Mouse (Mus musculus) brain, embryonic 14.5 days (tissue): Measurements from ENCODE around the gene Robo1. TPM values are rescaled to one million over a fixed set of nuclear protein-coding genes. Genes with fewer than 3 reads are reported as not detected.

ENCODE experiments used
- DNase-seq: peaks from one replicate; pipeline ENCODE4 v3.0.0-alpha.2; 2011; ENCODE audit warnings: low read depth
- CTCF ChIP-seq: fragments of 200-500 bp; IDR thresholded peaks from 2 replicates; pipeline ENCODE4 v1.5.1; 2012; ENCODE audit warnings: inconsistent platforms, mild to moderate bottlenecking, moderate library complexity, borderline replicate concordance; ENCODE audit not compliant: insufficient read depth, insufficient read length; ENCODE audit errors: extremely low read depth
- POLR2A ChIP-seq: fragments of 200-500 bp; IDR thresholded peaks from 2 replicates; pipeline ENCODE4 v1.6.1; 2012; ENCODE audit warnings: mild to moderate bottlenecking, inconsistent platforms, borderline replicate concordance; ENCODE audit not compliant: poor library complexity, insufficient read depth, insufficient read length, severe bottlenecking; ENCODE audit errors: extremely low read depth
- polyA plus RNA-seq: library from polyadenylated mRNA; depleted of rRNA; stranded (reverse); fragments of >200 nt; gene quantifications from 2 replicates; pipeline ENCODE4 v1.2.3, GENCODE M21; 2012

The Robo1 gene
- polyA plus RNA-seq, 1 experiment, result 97.8 TPM

DNA sequence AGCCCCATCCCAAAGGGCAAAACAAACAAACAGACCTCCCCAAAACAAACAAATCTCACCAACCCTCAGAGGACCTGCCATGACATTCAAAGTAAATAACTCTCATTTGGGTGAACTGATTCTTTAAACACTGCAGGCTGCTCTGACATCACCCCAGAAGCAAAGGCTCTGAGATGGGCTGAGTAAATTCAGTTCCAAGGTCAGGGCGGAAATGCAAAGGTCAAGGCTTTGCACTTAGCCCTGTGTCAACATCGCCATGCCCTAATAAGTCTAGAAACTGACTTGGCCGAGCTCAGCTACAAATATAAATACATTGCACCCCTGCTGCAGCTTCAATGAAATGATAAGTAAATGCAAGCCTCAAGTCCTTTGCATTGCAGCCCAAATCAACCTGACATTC is 379.5 kb downstream of the Robo1 start:
- TF ChIP-seq CTCF (no peak), POLR2A (no peak)
- DNase-seq, result no peak

GRCm38 (mm10) chr16:72688185-72688681 is 380.1 kb downstream of the Robo1 start:
- peak; percentile 33 for DNase-seq
- TF ChIP-seq CTCF (no peak), POLR2A (no peak)

- DNase-seq, result peak; percentile 84
- TF ChIP-seq CTCF (peak; percentile 40; the same call in 1 of the 2 replicates), POLR2A (no peak)
Observed at GRCm38 (mm10) chr16:72691909-72692308, 383.8 kb downstream of the Robo1 start.

DNA sequence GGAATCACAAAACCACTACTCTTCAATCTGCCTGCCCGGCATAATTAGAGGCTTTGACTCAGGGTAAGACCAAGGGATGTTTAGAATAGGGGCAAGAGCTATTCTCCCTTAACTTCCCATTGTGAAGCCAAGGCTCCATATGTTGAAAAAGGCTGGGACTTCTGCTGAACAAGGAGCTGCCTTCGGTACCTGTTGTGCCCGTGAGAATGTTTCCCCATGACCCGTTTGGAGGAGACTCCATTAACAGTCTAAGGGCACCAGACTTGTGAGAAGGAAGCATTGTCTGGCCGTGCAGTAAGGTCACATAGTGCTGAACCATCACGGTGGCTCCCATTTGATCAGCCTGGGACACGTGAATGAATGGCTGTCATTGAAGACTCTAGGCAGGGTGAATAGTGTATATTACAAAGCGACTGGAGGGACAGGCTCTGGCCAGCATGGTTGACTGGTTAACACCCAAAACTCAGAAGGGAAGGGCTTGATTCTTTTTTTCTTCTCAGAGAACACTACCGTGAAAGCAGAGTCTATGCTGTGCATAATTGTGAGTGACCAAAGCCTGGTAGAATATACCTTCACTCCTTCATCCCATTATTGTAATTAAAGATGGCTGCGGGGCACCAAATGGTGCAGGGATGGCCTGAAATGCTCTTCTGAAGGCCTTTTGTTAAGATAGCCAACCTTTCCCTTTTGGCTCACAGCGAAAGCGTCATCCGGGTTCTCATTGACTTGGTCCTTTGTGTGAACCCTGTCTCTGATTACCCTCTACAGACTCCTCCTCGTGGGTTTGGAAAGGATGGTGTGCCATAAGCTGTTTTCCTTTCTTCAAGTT is 385.6 kb downstream of the Robo1 start:
- TF ChIP-seq POLR2A (no peak), CTCF (no peak)
- peak; percentile 56 for DNase-seq

- DNase-seq, result no peak
- no peak for TF ChIP-seq CTCF
- TF ChIP-seq POLR2A, result no peak
Observed at GRCm38 (mm10) chr16:72694787-72695186, 386.7 kb downstream of the Robo1 start.

- peak; percentile 97 for DNase-seq
Observed at GRCm38 (mm10) chr16:72699238-72700006, 391.3 kb downstream of the Robo1 start.

DNA sequence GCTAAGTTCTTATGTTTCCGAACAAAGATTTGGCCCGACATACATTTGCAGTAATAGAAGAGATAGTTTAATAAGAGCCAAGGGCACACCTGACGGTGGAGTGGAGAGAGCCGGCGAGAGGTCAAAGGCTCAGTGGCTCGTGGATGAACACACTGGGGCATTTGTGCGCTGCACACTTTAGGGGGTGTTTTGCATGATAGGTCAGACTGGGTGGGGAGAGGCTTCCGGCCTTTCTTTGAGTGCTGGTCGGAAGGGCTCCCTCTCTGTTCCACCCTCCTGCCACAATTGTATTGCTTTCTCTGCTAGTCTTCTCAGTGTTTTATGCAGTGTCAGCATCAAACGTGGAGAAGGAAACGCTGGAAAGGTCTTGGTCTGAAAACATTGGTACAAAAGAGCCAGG is 392.2 kb downstream of the Robo1 start:
- TF ChIP-seq POLR2A (no peak), CTCF (no peak)
- no peak for DNase-seq

More at GRCm38 (mm10) chr16:72699238-72700006, 391.3 kb downstream of the Robo1 start:
- no peak for TF ChIP-seq CTCF
- no peak for TF ChIP-seq POLR2A

DNA sequence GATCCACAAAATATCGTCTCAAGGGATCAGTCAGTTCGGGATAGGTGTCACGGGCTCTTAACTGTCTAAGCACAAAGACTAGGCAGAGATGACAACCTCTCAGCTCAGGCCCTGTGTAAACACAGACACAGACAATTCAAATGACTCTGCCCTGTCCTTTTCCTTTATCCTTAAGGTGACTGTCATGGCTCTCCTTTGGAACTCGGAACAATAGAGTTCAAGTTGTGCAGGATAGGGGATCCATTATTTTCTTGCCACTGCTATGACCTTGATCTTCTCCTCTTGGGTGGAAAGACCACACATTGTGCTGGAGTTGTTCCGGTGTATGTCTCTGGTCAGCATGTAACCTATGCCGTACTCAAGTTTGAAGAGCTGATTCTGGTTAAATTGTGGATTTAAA is 395.4 kb downstream of the Robo1 start:
- no peak for DNase-seq

GRCm38 (mm10) chr16:72705851-72706250 is 397.7 kb downstream of the Robo1 start:
- TF ChIP-seq CTCF, result no peak
- TF ChIP-seq POLR2A, result no peak
- no peak for DNase-seq

More for the DNA sequence above, 395.4 kb downstream of the Robo1 start:
- TF ChIP-seq POLR2A (no peak), CTCF (no peak)

- DNase-seq, result no peak
- no peak for TF ChIP-seq POLR2A
- no peak for TF ChIP-seq CTCF
Observed at GRCm38 (mm10) chr16:72708526-72708925, 400.4 kb downstream of the Robo1 start.

DNA sequence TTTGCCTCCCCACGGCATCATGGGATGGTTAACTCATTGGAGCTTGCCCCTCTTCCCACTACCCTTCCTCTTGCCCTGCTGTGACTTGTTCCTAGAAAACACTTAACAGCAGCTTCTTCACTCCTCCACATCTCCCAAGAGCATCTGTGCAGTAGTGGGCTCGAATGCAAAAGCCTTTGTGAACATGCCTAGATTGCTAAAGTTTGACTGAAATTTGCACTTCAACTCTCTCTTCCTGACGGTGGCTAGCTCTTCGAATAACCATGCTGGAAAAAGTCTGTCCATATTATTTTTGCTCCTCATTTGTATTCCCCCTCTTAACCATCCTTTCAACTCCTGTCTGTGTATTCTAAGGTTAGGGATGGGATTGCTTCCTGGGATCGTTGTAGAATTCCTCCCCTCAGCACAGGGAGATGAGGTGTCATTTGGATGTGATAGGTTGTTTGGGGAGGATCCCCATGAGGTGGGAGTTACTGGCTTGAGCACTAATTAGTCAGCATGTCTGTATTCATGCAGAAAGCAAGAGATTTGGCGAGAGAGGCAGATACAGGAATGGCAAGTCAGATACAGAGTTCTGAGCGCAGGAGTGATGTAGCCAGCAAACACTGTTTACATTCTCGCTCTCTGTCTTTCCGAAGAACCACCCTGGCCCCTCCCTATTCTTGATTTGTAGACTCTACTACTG is 409.2 kb downstream of the Robo1 start:
- no peak for DNase-seq
- TF ChIP-seq CTCF, result no peak
- no peak for TF ChIP-seq POLR2A
